Mouse (Mus musculus): ENCODE data around the gene B630019K06Rik.

GRCm38 (mm10) chrX:8900823-8901222 is 8.6 kb downstream of the B630019K06Rik start:
- TF ChIP-seq POLR2A (IDR thresholded peaks at IDR 0.05; ENCODE audit: extremely low read depth, insufficient read depth, low read length) (no peak), CTCF (IDR thresholded peaks at IDR 0.05; ENCODE audit: low read depth, low read length) (no peak)
